Mouse (Mus musculus) liver, embryonic 14.5 days (tissue): ENCODE measurements around the gene Esr2.

ENCODE experiments used
- CTCF ChIP-seq: IDR thresholded peaks from 2 replicates; pipeline ENCODE4 v1.5.1; 2016; ENCODE audit warnings: antibody characterized with exemption, low read depth, control low read depth
- EP300 ChIP-seq: IDR thresholded peaks from 2 replicates; pipeline ENCODE4 v1.6.1; 2016; ENCODE audit warnings: antibody characterized with exemption, low read depth

DNA sequence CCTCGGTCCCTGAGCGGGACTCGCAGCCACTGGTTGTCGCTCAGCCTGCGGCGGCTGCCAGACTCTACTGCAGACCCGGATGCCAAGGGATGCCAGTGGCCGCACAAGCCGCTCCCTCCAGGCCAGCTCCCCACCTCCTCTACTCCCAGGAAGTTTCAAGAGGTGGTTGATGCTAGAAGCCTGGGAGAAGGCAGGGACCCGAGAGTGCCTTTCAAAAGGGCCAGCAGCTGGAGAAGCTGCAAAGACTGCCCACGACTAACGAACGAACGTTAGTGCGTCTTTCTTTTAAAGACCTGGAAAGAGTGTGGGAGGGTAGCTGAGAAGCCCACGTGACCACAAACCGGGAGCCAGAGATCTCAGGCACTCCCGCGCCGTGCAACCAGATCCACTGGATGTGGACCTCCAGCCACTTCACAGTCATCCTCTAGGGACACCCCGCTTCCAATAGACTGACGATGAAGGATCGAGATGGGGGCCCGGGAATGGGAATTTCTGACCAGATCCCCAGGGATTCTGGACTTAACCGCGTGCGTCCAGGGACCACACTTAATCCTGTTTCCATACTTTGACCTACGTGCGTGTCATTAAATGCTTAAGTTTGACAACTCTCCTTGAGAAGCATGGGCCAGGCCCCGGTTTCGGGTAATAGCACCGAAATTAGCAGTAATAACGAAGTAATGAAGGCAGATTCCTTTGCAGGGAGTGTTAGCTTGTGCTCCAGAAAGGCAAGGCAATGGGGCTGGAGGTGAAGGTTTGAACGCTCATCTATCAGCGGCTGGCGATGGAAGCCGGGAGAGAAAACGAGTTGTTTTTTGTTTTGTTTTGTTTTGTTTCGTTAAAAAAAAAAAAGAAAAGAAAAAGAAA, at the start of gene Esr2:
- TF ChIP-seq CTCF (no peak), EP300 (no peak)
